ENCODE assay signal across 17 mouse cellular contexts in genomic region chr3:102198446-102198845, GRCm38 (mm10). TPM values are rescaled to one million over a fixed set of nuclear protein-coding genes. Genes with fewer than 3 reads are reported as not detected.
DNase-seq lines count a peak whose midpoint lies in the region; ATAC-seq and TF ChIP-seq lines count a peak whose summit lies in the region.
"Had no signal": no experiment of that assay in that cellular context is flagged by ENCODE, and none has a peak within 500 bp of the region (broad histone marks: within the 10 kb centered on the region; RNA-seq: fewer than 3 reads in every experiment).

No protein-coding gene starts in this region.

- H3K27me3 ChIP-seq in forebrain, embryonic 11.5 days (ENCODE audit: control insufficient read depth, insufficient read depth, low read length), result peaks cover 28% of the 10 kb centered on the region
- peaks cover 13% of the 10 kb centered on the region for H3K27me3 ChIP-seq in forebrain, postnatal 0 days (ENCODE audit: insufficient read depth, low read length)
- H3K27me3 ChIP-seq in heart, embryonic 13.5 days (replicated peaks), result no peaks in the 10 kb centered on the region; the same call in 1 of the 2 replicates
- H3K27me3 ChIP-seq: intestine, embryonic 15.5 days had no signal

- no peak for TF ChIP-seq CTCF in forebrain, postnatal 0 days (IDR thresholded peaks at IDR 0.05; ENCODE audit: low read depth)

- peaks cover 12% of the 10 kb centered on the region for H3K4me1 ChIP-seq in forebrain, embryonic 11.5 days (replicated peaks; ENCODE audit: control insufficient read depth, insufficient read depth, low read length)
- H3K4me1 ChIP-seq in forebrain, postnatal 0 days (ENCODE audit: insufficient read depth), result peaks cover 6% of the 10 kb centered on the region; the same call in 1 of the 2 replicates
- H3K4me1 ChIP-seq in heart, embryonic 13.5 days, result peaks cover 96% of the 10 kb centered on the region

- H3K9ac ChIP-seq in forebrain, embryonic 11.5 days (ENCODE audit: low read length), result no peak overlapping the region
- no peak overlapping the region for H3K9ac ChIP-seq in forebrain, postnatal 0 days
- 0 out of 2 replicates have a peak overlapping the region, but pooled peaks have one; percentile 16 for H3K9ac ChIP-seq in heart, embryonic 13.5 days
- H3K9ac ChIP-seq: forebrain, embryonic 13.5 days; hindbrain, embryonic 13.5 days; intestine, embryonic 15.5 days had no signal

- no peak overlapping the region for H3K27ac ChIP-seq in forebrain, embryonic 11.5 days (ENCODE audit: low read depth, low read length)
- H3K27ac ChIP-seq in forebrain, postnatal 0 days (ENCODE audit: low read depth, low read length), result no peak overlapping the region
- H3K27ac ChIP-seq in heart, embryonic 13.5 days (replicated peaks), result peak overlapping the region; percentile 33
- H3K27ac ChIP-seq: embryonic facial prominence, embryonic 13.5 days; forebrain, embryonic 13.5 days; gastrocnemius, adult 2 months; hindbrain, embryonic 13.5 days had no signal

- ATAC-seq in forebrain, embryonic 11.5 days (replicated peaks; ENCODE audit: low FRiP score), result no peak
- no peak for ATAC-seq in forebrain, postnatal 0 days
- no peak for ATAC-seq in heart, embryonic 13.5 days (ENCODE audit: extremely low read depth, insufficient number of reproducible peaks, low FRiP score, low TSS enrichment)
- ATAC-seq: forebrain, embryonic 13.5 days had no signal

- H3K9me3 ChIP-seq in forebrain, embryonic 11.5 days (ENCODE audit: control insufficient read depth, low read length), result no peaks in the 10 kb centered on the region
- no peaks in the 10 kb centered on the region for H3K9me3 ChIP-seq in forebrain, postnatal 0 days (ENCODE audit: low read length)
- H3K9me3 ChIP-seq in heart, embryonic 13.5 days, result no peaks in the 10 kb centered on the region
- H3K9me3 ChIP-seq: embryonic facial prominence, embryonic 13.5 days; forebrain, embryonic 13.5 days; hindbrain, embryonic 13.5 days; intestine, embryonic 15.5 days had no signal

- no peaks in the 10 kb centered on the region for H3K36me3 ChIP-seq in forebrain, embryonic 11.5 days (ENCODE audit: control insufficient read depth, insufficient read depth, low read length)
- no peaks in the 10 kb centered on the region for H3K36me3 ChIP-seq in forebrain, postnatal 0 days (ENCODE audit: insufficient read depth)
- peaks cover 19% of the 10 kb centered on the region for H3K36me3 ChIP-seq in heart, embryonic 13.5 days
- H3K36me3 ChIP-seq: hindbrain, embryonic 13.5 days; intestine, embryonic 15.5 days had no signal

- 75% methylated on average over 6 of the region's 6 CpGs for WGBS in forebrain, embryonic 11.5 days
- 63% methylated on average over 6 of the region's 6 CpGs for WGBS in forebrain, postnatal 0 days
- WGBS in heart, embryonic 13.5 days, result 27% methylated on average over 6 of the region's 6 CpGs

- H3K4me2 ChIP-seq in forebrain, embryonic 11.5 days (ENCODE audit: low read depth, low read length, severe bottlenecking), result no peak overlapping the region
- H3K4me2 ChIP-seq in forebrain, postnatal 0 days (ENCODE audit: low read depth), result no peak overlapping the region
- H3K4me2 ChIP-seq in heart, embryonic 13.5 days, result peak overlapping the region; percentile 9
- H3K4me2 ChIP-seq: embryonic facial prominence, embryonic 13.5 days; forebrain, embryonic 13.5 days; hindbrain, embryonic 13.5 days had no signal

- intact Hi-C loops in heart, postnatal 14 days (cut with DNase I), result no loop called here
- intact Hi-C loops in left cerebral cortex, postnatal 4 days (cut with DNase I), result no loop called here

- peak; percentile 45 for DNase-seq in forebrain, embryonic 11.5 days (ENCODE audit: low spot score)
- DNase-seq in forebrain, postnatal 0 days, result no peak
- no peak for DNase-seq in heart, postnatal 14 days
- DNase-seq in left cerebral cortex, postnatal 4 days, result peak; percentile 45
- no peak for DNase-seq in left cerebral cortex, adult 9 months (ENCODE audit: low spot score in 2 of 2)
- DNase-seq: adrenal gland, postnatal 10 days; cerebellum, adult 11-12 months; cerebellum, adult 9-10 months; cerebellum, postnatal 36 days; gastrocnemius, postnatal 25 days; heart, postnatal 4 days had no signal

- H3K4me3 ChIP-seq in forebrain, embryonic 11.5 days (ENCODE audit: low read depth, low read length), result no peak overlapping the region
- H3K4me3 ChIP-seq in forebrain, postnatal 0 days (ENCODE audit: low read depth, low read length), result no peak overlapping the region
- H3K4me3 ChIP-seq in heart, embryonic 13.5 days, result no peak overlapping the region
- H3K4me3 ChIP-seq: embryonic facial prominence, embryonic 13.5 days; forebrain, embryonic 13.5 days; gastrocnemius, adult 2 months; hindbrain, embryonic 13.5 days; intestine, embryonic 15.5 days had no signal

RNA-seq across cellular contexts. Expression of gene Vangl1, which starts 6.0 kb away (rescaled TPM):
- 7.3 and 8.1 TPM in 2 replicates for polyA plus RNA-seq in forebrain, embryonic 11.5 days (2014; fragmentation: Nextera tagmentation; extraction: Ambion mirVana)
- 6.5 TPM in 2 replicates for total RNA-seq in forebrain, postnatal 0 days (2014; rRNA removed)
- polyA plus RNA-seq in forebrain, postnatal 0 days (2015; fragmentation: Nextera tagmentation; extraction: Ambion mirVana), result 3.5 and 5.7 TPM in 2 replicates
- 19.2 and 24.0 TPM in 2 replicates for polyA plus RNA-seq in heart, embryonic 13.5 days (2015; fragmentation: Nextera tagmentation; extraction: Ambion mirVana)
- total RNA-seq in heart, postnatal 14 days (2021), result 10 to 100 TPM; 19.0 to 20.0 TPM
- total RNA-seq in left cerebral cortex, postnatal 4 days (2021), result 10 to 100 TPM; 10.4 to 12.8 TPM

Comparison
In these comparisons a context has a peak if more than half of its experiments do, and no peak if none do; other contexts are left out.
1. DNase-seq: peak in forebrain, embryonic 11.5 days (single experiment) and left cerebral cortex, postnatal 4 days (single experiment); none in forebrain, postnatal 0 days (single experiment), heart, postnatal 14 days (0 of 2) and left cerebral cortex, adult 9 months (0 of 2).